Mouse (Mus musculus) CD4-positive, CD25-positive, alpha-beta regulatory T cell (primary cell): ENCODE data around the gene Luzp4. TPM values are rescaled to one million over a fixed set of nuclear protein-coding genes. Genes with fewer than 3 reads are reported as not detected.

ENCODE experiments used
- polyA plus RNA-seq: library from polyadenylated mRNA; unstranded; fragments of 100-300 nt; shearing (Covaris generic); gene quantifications from one replicate; pipeline ENCODE4 v1.2.1, GENCODE M21; 2017

Gene Luzp4
- polyA plus RNA-seq = not detected

GRCm38 (mm10) chrX:148857340-148857739, at the start of gene Luzp4:
Gene Luzp4 (plus strand): TSS chrX:148857640.

Other genes with a start within 250 kb of the Luzp4 start
- gene Gm8334, start 242.5 kb upstream of the Luzp4 start, polyA plus RNA-seq = not detected
- gene Gm15127, start 194.0 kb upstream of the Luzp4 start, polyA plus RNA-seq = 0.11 TPM
- gene Ott, start 216.6 kb downstream of the Luzp4 start, polyA plus RNA-seq = not detected